Mouse (Mus musculus) CH12.LX (cell line): ENCODE results near the gene Prkag3.

Experiments
- CHD2 ChIP-seq: IDR thresholded peaks from 2 replicates; pipeline ENCODE4 v1.6.1; 2011; ENCODE audit warnings: low read length, improper control_type of control experiment
- EP300 ChIP-seq: IDR thresholded peaks from 2 replicates; pipeline ENCODE4 v1.6.1; 2011; ENCODE audit warnings: low read length, improper control_type of control experiment
- HCFC1 ChIP-seq: IDR thresholded peaks from 2 replicates; pipeline ENCODE4 v1.6.1; 2012; ENCODE audit warnings: low read depth, mild to moderate bottlenecking, inconsistent platforms, low read length, improper control_type of control experiment
- MAX ChIP-seq: IDR thresholded peaks from 2 replicates; pipeline ENCODE4 v1.6.1; 2011; ENCODE audit warnings: low read length, improper control_type of control experiment
- NRF1 ChIP-seq: IDR thresholded peaks from 2 replicates; pipeline ENCODE4 v1.6.1; 2014; ENCODE audit warnings: low read depth, mild to moderate bottlenecking, inconsistent platforms, low read length, improper control_type of control experiment, moderate library complexity
- POLR2A ChIP-seq: IDR thresholded peaks from 2 replicates; pipeline ENCODE4 v1.6.1; 2011; ENCODE audit warnings: low read depth, mild to moderate bottlenecking, improper control_type of control experiment, low read length
- USF2 ChIP-seq: conservative IDR thresholded peaks from 2 replicates; pipeline ENCODE4 v1.6.1; 2011; ENCODE audit warnings: low read depth, low read length, improper control_type of control experiment

DNA sequence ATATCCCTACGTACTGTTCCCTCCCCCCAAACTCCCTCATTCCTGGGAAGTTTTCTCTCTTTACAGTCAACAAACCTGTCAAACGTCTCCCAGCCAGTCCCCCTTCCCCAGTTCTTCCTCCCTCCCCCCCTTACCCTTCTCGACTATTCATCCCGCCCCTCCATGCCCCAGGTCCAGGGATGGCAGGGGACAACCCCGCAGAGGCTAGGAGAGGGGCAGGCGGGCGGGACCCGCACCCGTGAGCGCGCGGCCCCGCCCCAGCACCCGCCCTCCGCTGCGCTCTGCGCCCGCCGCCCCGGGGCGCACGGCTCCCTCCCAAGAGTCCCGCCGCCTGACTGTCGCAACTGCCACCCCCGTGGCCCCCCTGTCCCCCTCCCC, 22.4 kb upstream of the Prkag3 start:
- TF ChIP-seq POLR2A, result no peak
- TF ChIP-seq EP300, result no peak
- TF ChIP-seq NRF1, result no peak
- no peak for TF ChIP-seq CHD2
- no peak for TF ChIP-seq USF2
- TF ChIP-seq HCFC1, result no peak
- no peak for TF ChIP-seq MAX
